Mouse (Mus musculus) cerebellum, postnatal 36 days (tissue): ENCODE measurements around the gene Atp5s.

Experiments
- DNase-seq, 2 experiments: peaks; one replicate each; pipeline ENCODE4 v3.0.0; 2021 to 2022; ENCODE audit warnings: mixed read lengths in 2 of 2

Atp5s gene

DNA sequence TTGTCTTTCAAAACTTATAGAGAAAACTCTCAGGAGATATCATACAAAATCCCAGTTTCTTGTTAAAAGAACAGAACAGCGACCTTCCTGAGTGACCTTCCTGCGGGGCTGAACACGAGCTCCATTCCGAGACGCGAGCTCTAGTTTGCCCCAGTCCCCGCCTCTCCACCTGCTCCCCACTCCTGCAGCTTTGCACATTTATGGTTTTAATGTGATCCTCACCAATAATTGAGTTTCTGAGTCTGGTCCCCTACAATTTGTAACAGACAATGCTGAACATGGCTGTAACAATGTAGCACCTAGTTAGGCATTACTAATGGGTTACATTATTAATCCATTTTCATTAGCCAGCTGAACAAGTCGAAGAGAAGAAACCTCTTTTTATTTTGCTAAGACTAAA lies 56.7 kb downstream of the Atp5s start:
- no peak for DNase-seq

DNA sequence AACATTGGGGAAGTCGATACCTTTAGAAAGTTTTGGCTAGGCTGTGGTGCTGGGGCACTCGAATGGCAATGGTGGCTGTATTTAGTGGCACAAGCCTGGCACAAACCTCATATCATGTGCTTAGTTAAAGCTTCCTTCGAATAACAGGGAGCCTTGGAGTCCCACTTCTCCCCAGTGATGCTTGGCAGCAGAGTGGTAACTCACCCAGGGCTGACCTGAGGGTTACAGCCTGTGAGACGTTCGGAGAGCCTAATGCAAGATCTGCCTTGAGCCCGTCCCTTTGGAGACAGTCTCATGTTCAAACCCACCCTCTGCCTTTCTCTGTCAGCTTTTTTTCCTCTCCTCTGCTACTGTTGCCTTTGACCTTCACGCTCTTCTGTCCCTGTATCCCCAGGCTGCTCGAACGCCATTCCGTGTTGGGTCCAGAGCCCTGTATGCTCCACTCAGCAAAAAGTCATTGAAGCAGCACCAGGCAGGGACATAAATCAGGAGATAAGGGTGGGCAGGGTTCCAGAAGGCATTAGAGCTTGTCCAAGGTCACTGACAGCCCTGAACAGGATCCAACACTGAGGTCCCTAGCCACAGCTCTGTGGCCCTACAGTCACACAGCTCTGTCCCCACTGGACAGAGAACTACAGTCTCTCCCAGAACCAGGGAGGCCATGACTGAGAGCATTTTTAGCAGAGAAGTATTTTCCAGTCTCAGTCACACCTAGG lies 57.3 kb downstream of the Atp5s start:
- DNase-seq = no peak

DNA sequence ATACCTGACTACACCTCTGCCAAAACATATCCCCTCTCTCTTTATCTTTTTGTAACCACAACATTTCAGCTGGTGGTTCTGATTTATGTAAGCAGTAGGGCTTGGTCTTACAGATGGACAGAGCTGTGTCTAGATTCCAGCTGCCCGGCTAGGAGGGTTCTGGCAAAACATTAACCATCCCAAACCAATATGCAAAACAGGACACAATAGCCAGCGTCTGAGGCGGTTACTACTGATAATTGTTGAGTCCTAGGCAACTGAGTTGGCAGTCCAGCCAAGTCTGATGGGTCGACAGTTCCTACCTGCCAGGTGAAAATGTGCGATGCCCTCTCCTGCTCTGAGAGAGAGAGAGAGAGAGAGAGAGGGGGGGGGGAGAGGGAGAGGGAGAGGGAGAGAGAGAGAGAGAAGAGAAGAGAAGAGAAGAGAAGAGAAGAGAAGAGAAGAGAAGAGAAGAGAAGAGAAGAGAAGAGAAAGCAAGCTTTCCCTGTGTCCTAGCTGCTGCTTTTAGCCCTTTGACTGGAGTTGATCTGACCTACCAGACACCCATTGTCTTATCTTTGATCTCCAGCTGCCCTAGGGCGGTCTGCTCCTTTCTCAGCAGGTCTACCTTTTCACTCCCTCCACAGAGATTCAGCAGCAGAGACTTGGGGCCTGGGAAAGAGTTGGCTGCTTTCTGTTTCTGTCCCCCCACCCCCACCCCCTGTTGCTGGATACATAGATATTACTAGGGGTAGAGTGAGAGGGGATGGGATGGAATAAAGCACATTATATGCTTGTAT lies 58.7 kb downstream of the Atp5s start:
- DNase-seq = no peak

DNA sequence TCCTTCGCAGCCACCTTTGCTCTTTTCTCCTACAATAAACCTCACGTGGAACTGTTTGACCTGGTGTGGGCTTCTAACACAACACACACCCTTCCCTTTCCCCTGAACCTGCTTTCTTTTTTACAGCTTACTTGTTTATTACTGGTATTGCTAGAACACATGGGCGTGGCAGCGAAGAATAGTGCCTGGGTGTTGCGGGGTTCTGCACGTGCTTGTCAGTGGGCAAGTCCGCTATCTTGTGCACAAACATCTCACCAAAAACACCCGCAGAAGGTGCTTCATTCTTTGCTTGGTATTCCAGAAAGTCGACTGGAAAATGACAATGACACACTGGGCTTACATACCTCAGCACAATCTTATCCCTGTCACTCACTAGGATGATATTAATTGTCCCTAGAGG lies 60.7 kb downstream of the Atp5s start:
- DNase-seq = no peak

DNA sequence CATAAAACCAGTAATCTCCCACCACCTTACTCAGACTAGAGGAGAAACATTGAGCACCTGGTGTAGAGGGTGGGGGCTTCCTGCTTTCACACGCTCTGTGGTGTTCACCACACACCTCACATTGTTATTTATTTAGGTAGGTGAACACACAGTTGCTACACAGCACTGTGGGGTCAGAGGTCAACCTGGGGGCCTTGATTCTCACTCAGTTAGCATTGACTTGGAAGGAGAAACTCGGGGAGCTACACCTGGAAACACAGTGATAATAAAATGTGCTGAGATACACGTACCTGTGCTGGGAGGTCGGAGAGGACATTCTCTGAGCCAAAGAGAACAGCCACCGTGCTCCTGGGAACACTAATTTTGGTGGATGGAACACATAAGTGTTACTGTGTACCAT lies 63.6 kb downstream of the Atp5s start:
- DNase-seq = no peak

DNA sequence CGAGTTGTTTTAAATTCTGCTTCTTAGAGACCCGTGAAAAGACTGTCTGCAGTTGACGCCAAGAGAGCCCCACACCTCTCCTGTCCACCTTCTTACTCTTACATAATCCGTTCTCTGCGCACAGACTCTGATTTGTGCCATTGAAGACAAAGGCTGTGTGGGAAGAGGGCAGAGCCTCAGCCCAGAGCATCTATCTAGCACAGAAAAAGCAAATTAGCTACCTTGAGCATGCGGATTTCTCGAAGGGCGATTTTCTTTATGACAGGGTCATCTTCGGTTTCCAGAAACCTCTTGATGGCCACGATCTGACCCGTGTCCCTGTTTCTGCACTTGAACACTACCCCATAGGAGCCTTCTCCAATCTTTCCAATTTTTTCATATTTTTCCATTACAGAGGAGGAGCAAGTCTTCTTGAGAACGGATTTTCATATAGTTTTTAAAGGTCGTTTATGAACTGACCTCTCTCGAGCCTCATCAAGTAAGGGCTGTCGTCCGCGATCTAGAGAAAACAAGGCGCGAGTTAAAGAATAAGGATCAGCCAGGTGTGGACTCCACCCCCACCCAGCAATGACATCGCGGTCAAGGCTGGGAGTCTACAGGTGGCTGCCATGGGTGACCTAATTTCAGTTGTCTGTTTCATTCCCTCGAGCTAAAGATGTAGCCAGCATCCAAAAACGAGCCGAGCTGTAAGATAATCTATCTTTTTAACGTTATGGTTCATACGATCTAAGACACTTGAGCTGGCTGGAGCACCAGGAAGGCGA lies 65.2 kb downstream of the Atp5s start:
- DNase-seq = peak; percentile 48 to 63

DNA sequence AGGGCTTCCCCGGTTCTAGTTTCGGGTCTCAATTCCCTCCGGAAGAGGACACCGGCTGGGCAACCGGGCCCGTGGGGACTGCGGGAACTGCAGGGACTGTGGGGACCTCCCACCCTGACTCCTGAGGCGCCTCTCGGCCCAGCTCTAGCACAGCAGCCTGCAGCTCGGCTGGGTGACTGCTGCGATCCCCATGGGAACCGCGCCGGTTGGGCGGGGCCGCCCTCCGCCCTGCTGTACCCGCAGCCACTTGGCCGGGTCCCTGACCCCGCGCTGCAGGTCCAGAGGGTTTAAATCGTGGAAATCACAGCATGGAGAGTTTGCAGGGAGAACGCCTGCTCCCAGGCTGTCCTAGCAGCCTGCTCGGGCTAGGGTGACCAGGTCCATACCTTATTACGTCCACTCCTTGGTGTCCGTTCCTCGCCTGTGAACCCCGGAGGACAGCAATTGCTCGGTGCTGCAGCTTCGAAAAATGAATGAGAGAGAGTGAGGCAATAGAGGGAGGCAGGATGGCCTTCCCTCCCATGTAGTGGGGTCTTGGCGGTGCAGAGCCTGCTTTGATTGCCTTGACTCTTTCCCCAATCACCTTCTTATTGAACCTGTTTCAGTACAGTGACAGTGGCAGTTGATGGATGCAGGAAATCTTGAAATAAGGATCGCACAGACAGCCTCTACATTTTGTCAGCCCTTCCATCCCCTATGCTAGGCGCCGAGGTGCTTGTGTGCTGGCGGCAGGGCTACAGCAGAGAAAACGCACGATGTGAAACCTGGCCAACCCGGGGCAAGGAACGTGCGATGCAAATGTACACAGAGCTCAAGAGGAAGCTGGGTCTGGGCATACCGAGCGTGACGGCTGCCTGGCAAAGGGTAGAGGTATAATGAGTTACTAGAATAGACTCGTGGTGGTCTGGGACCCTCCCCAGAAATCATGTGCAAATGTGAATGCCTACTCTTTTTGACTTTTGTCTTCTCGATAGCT lies 66.1 kb downstream of the Atp5s start, which contains the start of gene Cdkl1:
TSS of gene Cdkl1 (minus strand) at position 738 of the 976 bp plus-strand sequence.
- peak; percentile 66 to 69 for DNase-seq
